Mouse (Mus musculus): ENCODE measurements around the gene Tbr1.

Tbr1 gene

DNA sequence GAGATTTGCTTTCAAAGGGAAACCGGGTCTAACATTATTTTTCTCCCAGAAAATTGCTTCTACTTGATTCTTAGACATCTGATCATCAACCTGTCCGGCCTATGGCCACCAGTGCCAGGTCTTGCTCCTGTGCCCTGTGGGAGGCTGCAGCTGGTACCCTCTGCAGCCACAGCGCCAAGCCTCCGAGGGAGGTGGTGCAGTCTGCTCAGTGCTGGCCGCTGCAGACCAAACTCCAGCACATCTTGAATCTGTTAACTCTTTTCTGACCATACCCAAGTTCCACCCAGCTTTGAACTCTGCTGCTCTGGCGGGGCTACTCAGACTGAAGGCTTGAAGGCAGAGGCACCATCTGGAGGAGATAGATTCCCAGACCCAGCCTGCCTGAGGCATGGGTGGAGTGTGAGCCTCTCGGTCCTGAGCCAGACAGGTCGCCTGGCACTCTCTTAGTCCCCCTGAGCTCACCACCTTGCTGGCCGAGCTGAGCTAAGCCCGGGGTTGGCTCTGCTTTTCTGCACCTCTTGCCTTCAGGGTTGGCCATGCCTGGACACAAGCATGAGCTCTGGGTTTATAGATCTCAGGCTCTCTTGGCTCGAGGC lies at the start of gene Tbr1:
Gene Tbr1, plus strand, starts transcription at position 275 of the 596 bp plus-strand sequence.
- in situ Hi-C loops (cut with MboI), result loop anchor here (25.0 kb wide), 1 partner anchor 660 kb away; no protein-coding TSS in a partner anchor

DNA sequence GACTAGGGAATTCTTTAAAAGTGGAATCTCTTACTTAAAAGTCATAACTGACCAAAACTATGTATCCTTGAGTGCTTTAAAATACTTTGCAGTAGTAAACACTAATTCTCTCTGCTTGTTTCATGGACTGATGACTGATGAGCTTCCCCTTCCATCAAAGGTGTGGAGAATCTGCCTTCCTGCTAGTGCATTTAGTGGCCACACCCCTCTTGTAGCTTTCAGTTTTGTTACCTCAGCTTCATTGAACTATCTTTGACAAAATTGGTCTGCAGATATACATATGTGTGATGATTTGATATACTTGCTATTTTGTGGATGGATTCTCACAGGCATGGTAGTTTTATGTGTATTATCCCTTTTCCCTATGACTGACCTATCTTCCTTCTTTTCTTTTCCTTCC lies 47.7 kb upstream of the Tbr1 start:
- in situ Hi-C loops (cut with MboI), result no loop called here

DNA sequence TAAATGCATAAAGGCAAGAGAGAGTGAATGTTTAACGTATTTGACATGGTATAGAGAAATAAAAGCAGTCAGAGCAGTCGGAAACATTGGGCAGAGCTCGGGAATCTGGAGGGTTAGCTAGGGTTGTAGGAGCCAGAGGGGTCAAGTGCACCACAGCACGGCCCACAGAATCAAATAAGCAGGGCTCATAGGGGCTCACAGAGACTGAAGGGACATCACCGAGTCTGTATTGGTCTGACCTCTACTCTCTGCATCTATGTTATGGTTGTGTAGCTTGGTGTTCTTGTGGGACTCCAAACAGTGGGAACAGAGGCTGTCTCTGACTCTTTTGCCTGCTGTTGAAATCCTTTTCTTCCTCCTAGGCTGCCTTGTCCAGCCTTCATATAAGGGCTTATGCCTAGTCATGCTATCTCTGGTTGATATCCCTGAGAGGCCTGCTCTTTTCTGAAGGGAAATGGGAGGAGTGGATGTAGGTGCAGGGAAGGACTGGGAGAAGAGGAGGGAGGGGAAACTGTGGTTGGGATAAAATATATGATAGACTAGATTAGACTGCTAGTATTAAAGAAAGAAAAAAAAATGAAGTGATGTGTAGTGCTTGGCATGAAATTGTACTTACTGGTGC lies 43.4 kb upstream of the Tbr1 start:
- in situ Hi-C loops (cut with MboI), result no loop called here

DNA sequence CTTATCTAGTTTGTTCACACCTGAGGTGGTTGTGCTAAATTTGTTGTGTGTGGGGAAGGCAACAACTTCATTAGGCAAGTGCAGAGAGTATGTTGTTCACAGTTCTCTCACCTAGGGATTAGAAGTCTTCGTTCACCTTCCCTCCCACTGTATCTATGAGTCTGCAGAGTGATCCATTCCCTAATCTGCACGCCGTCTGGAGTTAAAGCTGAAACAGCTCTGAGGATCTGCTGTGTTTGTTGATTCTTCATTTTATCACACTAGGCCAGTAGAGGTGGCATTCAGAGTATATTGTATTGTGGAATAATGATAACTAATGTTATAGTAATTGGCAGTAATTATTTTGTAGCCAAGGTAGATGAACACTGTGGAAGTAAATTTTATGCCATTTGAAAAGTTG lies 42.7 kb upstream of the Tbr1 start:
- in situ Hi-C loops (cut with MboI), result no loop called here

DNA sequence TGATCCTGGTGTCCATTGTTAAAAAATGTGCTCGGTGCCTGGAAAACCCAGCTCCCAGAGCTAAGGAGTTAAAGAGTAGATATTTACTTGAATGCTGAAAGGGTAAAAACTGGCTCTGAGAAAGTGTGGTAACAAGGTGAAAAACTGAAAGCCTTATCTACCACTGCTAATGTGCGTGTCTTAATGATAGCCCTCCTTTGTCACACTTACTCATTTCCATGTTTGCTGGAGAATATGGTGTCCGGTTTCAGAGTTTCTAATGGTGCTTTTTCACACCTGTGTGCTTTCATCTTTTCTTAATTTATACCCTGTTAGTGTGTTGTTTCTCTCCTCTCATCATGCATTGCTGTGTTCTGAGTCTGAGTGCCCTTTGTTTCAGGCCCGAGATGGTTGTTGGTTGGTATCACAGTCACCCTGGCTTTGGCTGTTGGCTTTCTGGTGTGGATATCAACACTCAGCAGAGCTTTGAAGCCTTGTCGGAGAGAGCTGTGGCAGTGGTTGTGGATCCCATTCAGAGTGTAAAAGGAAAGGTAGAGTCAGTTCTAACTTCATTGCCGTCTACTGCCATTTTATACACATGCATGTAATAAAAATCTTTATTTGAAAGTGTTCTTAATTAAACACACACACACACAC lies 38.1 kb upstream of the Tbr1 start:
- in situ Hi-C loops (cut with MboI), result no loop called here

DNA sequence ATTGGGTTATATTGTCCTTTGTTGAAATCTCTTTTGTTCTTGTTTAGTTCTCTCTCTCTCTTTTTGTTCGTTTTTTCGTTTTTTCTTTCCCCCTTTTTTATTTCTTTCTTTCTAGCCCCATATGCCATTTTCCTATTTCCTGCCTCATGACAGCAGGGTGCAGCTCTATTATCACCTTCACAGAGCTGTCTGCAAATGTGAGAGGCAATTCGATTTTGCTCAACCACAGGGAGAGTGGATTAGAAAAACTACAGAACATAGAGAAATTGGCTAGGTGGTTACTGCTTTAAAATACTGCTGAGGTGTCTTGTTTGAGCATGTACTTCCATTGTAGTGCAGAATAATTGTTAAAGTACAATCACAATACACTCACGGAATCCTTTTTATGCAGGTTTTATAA lies 37.2 kb upstream of the Tbr1 start:
- in situ Hi-C loops (cut with MboI), result no loop called here

DNA sequence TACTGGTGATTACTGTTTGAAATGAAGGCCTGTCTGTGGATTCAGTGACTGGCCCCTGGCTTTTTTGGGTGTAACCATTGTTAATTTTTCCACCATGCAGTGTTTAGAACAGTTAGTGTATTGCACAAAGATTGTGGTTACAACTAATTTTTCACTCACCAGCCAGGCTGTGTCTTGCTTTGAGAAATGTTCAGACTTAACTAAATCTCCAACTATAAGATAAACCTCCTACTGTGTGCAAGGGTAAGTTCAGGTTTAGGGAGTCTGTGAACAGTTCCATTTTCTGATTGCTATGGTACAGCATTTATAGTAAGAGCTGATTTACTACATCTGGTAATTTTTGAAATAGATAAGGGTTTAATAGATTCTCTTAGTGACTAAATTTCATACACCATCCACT lies 21.9 kb upstream of the Tbr1 start:
- in situ Hi-C loops (cut with MboI), result no loop called here

DNA sequence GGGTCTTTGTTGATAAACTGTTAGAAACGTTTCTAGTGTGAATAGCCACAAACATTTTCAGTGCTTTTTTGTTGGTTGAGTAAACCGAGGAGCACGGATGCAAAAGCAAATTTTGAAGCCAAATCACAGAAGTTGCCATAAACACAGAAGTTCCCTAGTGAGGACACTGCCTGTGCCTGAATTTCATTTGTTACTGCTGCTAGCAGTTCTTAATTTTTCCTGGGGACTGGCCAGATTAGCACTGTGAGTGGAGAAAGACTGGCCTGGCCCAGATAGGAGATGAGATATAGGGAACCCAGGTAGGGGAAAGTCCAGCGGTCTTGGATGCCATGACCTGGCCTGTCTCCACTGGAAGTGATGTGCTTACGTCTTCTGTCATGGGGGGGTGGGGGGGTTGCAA lies 7.8 kb upstream of the Tbr1 start:
- in situ Hi-C loops (cut with MboI), result no loop called here

DNA sequence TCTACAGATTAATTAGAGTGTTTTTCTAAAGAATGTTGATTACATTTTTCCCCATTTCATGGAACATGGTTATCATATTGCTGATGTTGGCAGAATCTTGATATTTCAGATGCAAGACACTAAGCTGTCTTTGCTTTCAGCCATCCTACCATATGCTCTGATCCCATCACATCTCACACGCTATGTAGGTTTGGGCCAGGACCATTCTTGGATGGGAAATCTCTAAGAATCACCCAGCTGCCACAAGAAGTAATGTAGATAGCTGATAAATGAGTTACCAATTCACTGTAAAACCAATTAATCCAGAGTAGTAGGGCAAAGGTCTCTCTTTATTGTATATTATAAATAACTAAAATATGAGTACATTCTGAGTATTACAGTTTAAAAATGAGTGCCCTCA lies 4.7 kb upstream of the Tbr1 start:
- in situ Hi-C loops (cut with MboI), result no loop called here

DNA sequence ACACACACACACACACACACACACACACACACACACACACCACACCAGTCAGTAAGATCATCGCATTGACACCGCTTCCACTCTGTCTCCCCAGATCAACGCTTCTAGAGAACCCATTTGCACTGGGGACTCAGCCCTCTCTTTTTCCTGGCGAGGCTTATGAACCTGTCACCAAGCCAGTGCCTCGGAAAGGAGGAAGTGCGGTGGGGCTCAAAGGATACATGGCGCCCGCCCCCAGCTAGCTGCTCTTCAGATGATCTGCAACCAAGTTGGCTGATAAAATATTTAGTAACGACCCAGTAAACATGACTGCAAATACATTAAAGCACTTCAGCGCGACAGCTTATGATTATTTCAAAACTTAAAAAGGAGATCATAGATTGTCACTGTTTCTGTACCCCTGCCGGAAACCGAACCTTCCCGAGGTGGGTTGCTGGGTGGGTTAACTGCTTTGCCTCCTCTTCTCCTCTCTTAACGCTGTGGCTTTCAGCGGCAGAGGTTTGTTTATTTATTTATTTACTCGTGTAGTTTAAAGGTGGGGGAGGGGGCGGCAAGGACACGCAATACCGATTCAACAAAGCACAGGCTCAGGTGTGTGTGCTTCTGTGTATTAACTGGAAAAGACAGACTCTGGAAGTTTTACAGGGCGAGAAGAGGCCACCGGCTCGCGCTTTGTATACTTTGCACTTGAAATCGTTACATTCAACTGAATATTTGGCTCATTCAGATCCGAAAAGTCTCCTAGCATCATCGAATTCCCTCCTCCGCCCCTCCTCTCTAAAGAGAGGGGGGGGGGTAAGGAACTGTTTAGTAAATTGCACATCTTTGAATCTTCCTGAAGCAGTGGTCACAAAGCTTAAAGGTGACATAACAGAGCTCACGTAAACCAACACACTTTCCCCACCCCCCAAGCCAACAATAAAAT lies 975 bp downstream of the Tbr1 start:
- in situ Hi-C loops (cut with MboI), result loop anchor here (25.0 kb wide), 1 partner anchor 659 kb away; no protein-coding TSS in a partner anchor

DNA sequence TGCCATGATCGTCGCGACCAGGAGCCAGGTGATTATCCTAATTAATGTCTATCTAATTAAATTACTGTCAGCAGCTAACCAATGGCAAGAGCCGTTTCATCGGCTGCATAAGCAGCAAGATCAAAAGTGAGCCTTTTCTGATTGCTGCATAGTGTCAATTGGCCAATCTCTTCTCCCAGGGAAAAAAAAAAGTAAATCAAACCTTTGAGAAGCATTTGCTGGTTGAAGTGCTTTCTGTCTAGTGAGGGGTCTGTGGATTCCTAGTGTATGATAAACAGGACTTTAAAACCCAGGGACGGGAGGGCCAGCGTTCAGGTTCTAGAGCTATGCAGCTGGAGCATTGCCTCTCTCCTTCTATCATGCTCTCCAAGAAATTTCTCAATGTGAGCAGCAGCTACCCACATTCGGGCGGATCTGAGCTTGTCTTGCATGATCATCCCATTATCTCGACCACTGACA lies 1.7 kb downstream of the Tbr1 start:
- in situ Hi-C loops (cut with MboI), result loop anchor here (25.0 kb wide), 1 partner anchor 658 kb away; no protein-coding TSS in a partner anchor

DNA sequence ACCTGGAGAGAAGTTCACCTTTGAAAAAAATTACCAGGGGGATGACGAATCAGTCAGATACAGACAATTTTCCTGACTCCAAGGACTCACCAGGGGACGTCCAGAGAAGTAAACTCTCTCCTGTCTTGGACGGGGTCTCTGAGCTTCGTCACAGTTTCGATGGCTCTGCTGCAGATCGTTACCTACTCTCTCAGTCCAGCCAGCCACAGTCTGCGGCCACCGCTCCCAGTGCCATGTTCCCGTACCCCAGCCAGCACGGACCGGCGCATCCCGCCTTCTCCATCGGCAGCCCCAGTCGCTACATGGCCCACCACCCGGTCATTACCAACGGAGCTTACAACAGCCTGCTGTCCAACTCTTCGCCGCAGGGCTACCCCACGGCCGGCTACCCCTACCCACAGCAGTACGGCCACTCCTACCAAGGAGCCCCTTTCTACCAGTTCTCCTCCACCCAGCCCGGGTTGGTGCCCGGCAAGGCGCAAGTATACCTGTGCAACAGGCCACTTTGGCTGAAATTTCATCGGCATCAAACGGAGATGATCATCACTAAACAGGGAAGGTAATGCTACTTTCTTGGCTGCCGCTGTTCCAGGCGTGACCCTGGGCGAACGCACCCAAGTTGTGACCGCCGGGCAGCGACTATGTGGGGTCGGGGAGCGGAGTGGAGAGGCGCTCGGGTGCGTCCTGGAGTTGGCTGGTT lies 2.3 kb downstream of the Tbr1 start:
- in situ Hi-C loops (cut with MboI), result loop anchor here (25.0 kb wide), 1 partner anchor 657 kb away; no protein-coding TSS in a partner anchor

DNA sequence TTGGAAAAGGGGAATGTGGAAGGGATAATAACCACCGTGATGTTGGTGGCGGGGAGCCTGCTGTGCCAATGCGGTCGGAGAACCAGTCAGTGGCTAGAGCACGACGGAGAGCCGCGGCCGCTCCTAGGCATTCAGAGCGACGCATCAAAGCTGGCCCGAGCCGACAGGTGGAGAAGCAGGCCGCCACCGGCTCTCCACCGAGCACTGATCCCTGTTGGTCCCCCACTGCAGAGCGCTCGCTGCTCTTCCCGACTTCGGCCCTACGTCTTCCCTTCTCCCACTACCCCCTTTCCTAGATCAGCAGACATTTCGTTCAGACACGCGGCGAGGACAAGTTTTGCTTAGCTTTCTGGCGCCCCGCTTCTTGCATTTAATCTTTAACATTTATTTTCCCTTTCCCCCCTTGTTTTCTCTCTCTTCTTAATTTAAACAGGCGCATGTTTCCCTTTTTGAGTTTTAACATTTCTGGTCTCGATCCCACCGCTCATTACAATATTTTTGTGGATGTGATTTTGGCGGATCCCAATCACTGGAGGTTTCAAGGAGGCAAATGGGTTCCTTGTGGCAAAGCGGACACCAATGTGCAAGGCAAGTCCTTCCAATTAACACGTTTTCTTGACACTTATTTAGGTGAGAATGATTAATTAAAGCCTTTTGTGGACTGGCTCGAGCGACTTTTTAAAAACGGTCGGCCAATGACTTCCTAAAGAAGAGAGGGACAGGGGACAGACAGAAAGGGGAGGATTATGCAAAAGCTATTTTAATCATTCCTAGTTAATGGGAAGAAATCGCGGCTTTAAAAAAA lies 3.0 kb downstream of the Tbr1 start:
- in situ Hi-C loops (cut with MboI), result loop anchor here (25.0 kb wide), 1 partner anchor 657 kb away; no protein-coding TSS in a partner anchor

DNA sequence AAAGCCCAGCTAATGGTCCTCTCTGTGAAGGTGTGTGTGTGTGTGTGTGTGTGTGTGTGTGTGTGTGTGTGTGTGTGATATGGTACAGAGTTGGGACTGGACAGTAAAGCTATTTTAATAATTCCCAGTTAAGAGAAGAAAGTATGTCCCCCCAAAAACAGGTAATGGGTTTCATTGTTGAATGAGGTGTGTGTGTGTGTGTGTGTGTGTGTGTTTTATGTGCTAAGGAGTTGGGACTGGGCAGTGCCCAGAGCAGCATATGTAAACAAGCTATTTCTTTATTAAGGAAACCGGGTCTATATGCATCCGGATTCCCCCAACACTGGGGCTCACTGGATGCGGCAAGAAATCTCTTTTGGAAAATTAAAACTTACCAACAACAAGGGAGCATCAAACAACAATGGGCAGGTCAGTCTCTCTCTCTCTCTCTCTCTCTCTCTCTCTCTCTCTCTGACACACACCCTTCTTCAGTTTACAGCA lies 3.7 kb downstream of the Tbr1 start:
- in situ Hi-C loops (cut with MboI), result loop anchor here (25.0 kb wide), 1 partner anchor 656 kb away; no protein-coding TSS in a partner anchor

DNA sequence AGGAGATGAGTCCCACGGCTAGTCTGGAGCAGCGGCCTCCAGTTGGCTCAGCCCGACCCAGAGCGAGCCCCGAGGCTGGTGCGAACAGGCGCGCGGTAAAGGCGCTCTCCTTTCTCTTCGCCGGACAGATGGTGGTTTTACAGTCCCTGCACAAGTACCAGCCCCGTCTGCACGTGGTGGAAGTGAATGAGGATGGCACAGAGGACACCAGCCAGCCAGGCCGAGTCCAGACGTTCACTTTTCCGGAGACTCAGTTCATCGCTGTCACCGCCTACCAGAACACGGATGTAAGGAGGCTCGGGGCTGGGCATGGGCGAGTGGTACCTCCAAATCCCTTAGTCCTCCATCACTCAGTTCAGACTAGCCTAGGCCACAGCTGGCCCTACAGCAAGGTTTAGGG lies 4.4 kb downstream of the Tbr1 start:
- in situ Hi-C loops (cut with MboI), result loop anchor here (25.0 kb wide), 1 partner anchor 655 kb away; no protein-coding TSS in a partner anchor

DNA sequence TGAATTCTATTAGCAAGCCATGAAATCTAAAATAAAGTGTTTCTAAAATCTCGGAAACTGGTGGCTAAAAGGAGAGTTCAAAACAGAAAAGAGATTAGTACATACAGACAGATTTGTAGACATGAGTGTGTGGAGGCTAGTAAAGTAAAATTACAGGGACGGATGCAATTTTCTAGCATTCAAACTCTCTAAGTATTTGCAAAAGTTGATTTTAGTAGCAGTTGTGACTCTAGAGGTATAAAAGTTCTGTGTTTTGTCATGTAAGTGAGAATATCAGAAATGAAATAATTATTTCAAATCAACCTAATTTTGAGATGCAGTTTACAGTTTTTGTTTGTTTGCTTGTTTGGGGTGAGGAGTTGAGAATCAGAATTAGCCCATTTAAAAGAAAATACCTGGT lies 5.1 kb downstream of the Tbr1 start:
- in situ Hi-C loops (cut with MboI), result loop anchor here (25.0 kb wide), 1 partner anchor 655 kb away; no protein-coding TSS in a partner anchor

DNA sequence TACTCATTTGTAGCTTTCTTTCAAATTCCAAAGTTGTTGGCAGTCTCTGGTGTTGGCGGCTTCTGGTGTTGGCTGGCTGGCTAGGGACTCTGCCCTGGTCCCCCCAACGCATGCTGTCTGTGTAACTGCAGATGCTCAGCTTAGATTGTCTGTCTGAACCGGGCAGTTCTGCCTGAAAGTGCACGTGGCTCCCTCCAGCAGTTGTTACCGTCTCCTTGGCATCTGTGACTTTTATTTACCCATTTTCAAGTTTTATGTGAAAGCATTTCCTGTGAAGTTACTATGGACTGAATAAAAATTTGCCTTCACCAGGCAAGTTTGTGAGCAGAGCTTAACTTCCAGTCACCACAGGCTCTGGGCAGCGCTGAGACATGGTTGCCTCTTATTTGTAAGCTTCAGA lies 6.0 kb downstream of the Tbr1 start:
- in situ Hi-C loops (cut with MboI), result loop anchor here (25.0 kb wide), 1 partner anchor 654 kb away; no protein-coding TSS in a partner anchor

DNA sequence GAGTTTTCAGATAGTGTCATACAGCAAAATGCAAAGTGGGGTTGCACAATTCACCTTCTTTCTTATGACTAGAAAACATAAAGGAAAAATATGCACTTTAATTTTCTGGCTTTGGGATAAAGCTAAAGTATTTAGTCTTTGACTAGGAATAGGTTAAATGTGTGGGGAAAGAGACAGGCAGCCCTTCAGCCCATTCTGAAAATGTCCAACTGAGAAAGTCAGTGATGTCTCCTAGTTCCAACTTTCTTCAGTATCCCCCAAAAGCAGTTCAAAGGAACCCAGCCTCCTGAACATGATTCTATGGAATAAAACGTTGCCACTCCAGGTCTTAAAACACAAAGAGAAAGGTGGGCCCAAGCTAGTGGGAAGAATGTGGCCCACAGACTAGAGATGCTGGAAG lies 6.7 kb downstream of the Tbr1 start:
- in situ Hi-C loops (cut with MboI), result loop anchor here (25.0 kb wide), 1 partner anchor 653 kb away; no protein-coding TSS in a partner anchor

DNA sequence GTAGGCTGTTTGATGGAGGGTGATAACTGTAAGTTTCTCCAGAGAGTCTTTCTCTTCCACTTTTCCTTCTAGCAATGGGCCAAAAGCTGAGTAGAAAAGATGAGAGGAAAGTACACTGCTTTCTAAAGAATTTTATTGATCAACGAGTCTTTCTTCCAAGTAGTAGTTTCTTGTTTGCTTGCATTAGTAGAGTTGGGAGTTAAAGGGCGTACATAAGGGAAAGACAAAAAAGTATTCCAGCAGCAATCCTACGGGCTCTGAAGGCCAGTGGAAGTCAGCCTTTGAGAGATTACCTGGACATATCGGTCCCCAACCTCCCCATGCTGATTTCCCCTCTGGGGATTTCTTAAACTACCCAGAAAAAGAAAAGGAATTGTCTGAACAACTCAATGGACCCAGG lies 8.0 kb downstream of the Tbr1 start:
- in situ Hi-C loops (cut with MboI), result loop anchor here (25.0 kb wide), 1 partner anchor 652 kb away; no protein-coding TSS in a partner anchor

DNA sequence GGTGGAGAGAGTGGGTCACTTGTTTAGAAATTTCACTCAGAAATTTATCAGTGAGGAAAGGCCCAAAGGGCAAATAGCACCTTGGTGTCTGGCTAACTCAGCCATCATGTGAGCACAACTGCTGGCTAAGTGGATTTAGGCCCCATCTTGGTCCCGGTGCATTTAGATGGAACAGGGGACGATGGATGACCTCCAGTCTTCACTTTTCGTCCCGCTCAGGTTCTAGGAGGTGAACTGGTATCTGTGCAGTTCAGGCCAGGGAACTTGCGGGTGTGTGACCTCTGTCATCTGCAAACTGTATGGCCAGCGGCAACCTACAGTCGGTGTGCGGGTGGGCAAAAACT lies 8.4 kb downstream of the Tbr1 start:
- in situ Hi-C loops (cut with MboI), result loop anchor here (25.0 kb wide), 1 partner anchor 651 kb away; no protein-coding TSS in a partner anchor

All from mature B cell (primary cell).